Mouse (Mus musculus): ENCODE results near the gene Znrf1.

The Znrf1 gene

GRCm38 (mm10) chr8:111536031-111536977 lies at the start of gene Znrf1:
Gene Znrf1 (plus strand): TSS chr8:111536097.
- under 1% methylated on average over 69 of the region's 100 CpGs for WGBS

- WGBS, result 84% methylated on average over 10 of the region's 10 CpGs
Measured at GRCm38 (mm10) chr8:111490034-111490591, 45.8 kb upstream of the Znrf1 start.

- 50% methylated on average over 7 of the region's 7 CpGs for WGBS
Measured at GRCm38 (mm10) chr8:111491191-111491590, 44.7 kb upstream of the Znrf1 start.

GRCm38 (mm10) chr8:111492508-111492907 lies 43.4 kb upstream of the Znrf1 start:
- 73% methylated on average over 9 of the region's 9 CpGs for WGBS

GRCm38 (mm10) chr8:111493176-111493575 lies 42.7 kb upstream of the Znrf1 start:
- 93% methylated on average over 3 of the region's 3 CpGs for WGBS

GRCm38 (mm10) chr8:111496326-111496725 lies 39.6 kb upstream of the Znrf1 start:
- WGBS, result 83% methylated on average over 7 of the region's 7 CpGs

GRCm38 (mm10) chr8:111498249-111498648 lies 37.6 kb upstream of the Znrf1 start:
- 75% methylated on average over 6 of the region's 6 CpGs for WGBS

GRCm38 (mm10) chr8:111501724-111502464 lies 34.0 kb upstream of the Znrf1 start:
- WGBS, result 73% methylated on average over 11 of the region's 11 CpGs

- 13% methylated on average over 2 of the region's 2 CpGs for WGBS
Measured at GRCm38 (mm10) chr8:111508566-111508965, 27.3 kb upstream of the Znrf1 start.

GRCm38 (mm10) chr8:111509278-111509677 lies 26.6 kb upstream of the Znrf1 start:
- 79% methylated on average over 11 of the region's 11 CpGs for WGBS

GRCm38 (mm10) chr8:111510401-111510800 lies 25.5 kb upstream of the Znrf1 start:
- 52% methylated on average over 4 of the region's 4 CpGs for WGBS

- WGBS, result 56% methylated on average over 7 of the region's 7 CpGs
Measured at GRCm38 (mm10) chr8:111512941-111513340, 23.0 kb upstream of the Znrf1 start.

- 69% methylated on average over 8 of the region's 8 CpGs for WGBS
Measured at GRCm38 (mm10) chr8:111513446-111513845, 22.5 kb upstream of the Znrf1 start.

- 86% methylated on average over 7 of the region's 7 CpGs for WGBS
Measured at GRCm38 (mm10) chr8:111516451-111517035, 19.4 kb upstream of the Znrf1 start.

- WGBS, result 87% methylated on average over 2 of the region's 2 CpGs
Measured at GRCm38 (mm10) chr8:111517466-111517865, 18.4 kb upstream of the Znrf1 start.

- WGBS, result under 1% methylated on average over 34 of the region's 34 CpGs
Measured at GRCm38 (mm10) chr8:111521713-111522429, 14.0 kb upstream of the Znrf1 start, which contains the start of gene Wdr59. Gene Wdr59 (minus strand): TSS chr8:111522092.

GRCm38 (mm10) chr8:111526403-111527024 lies 9.4 kb upstream of the Znrf1 start:
- 84% methylated on average over 6 of the region's 6 CpGs for WGBS

GRCm38 (mm10) chr8:111527149-111527548 lies 8.7 kb upstream of the Znrf1 start:
- 71% methylated on average over 8 of the region's 8 CpGs for whole genome bisulfite sequencing

- 77% methylated on average over 5 of the region's 5 CpGs for WGBS
Measured at GRCm38 (mm10) chr8:111528071-111528470, 7.8 kb upstream of the Znrf1 start.

- WGBS, result 81% methylated on average over 12 of the region's 12 CpGs
Measured at GRCm38 (mm10) chr8:111531191-111531590, 4.7 kb upstream of the Znrf1 start.

GRCm38 (mm10) chr8:111531621-111532020 lies 4.3 kb upstream of the Znrf1 start:
- WGBS, result 75% methylated on average over 17 of the region's 17 CpGs

Data from cerebral cortex, adult 2 months (tissue).